Mouse (Mus musculus) heart, embryonic 12.5 days (tissue): ENCODE results near the gene Arhgef10l. TPM values are rescaled to one million over a fixed set of nuclear protein-coding genes. Genes with fewer than 3 reads are reported as not detected.

Source experiments
- ATAC-seq: fragments of 200-750 bp; cut with Nextera tagmentation; 2 replicates; pipeline ENCODE4 v1.8.0; 2017; ENCODE audit warnings: moderate TSS enrichment, moderate library complexity; ENCODE audit not compliant: insufficient number of reproducible peaks, low FRiP score
- H3K27ac ChIP-seq: fragments of 300-500 bp; sonication (generic); 2 replicates; pipeline ENCODE4 v1.5.1; 2016; ENCODE audit warnings: mild to moderate bottlenecking, moderate library complexity; ENCODE audit not compliant: poor library complexity, severe bottlenecking
- H3K27me3 ChIP-seq: fragments of 300-500 bp; sonication (generic); replicated peaks from 2 replicates; pipeline ENCODE4 v1.6.1; 2016; ENCODE audit warnings: mild to moderate bottlenecking, moderate library complexity
- H3K36me3 ChIP-seq: fragments of 300-500 bp; sonication (generic); 2 replicates; pipeline ENCODE4 v1.6.1; 2016; ENCODE audit warnings: mild to moderate bottlenecking, moderate library complexity
- H3K4me1 ChIP-seq: fragments of 300-500 bp; sonication (generic); replicated peaks from 2 replicates; pipeline ENCODE4 v1.6.1; 2016; ENCODE audit warnings: mild to moderate bottlenecking
- H3K4me2 ChIP-seq: fragments of 300-500 bp; sonication (generic); 2 replicates; pipeline ENCODE4 v1.6.1; 2016; ENCODE audit warnings: mild to moderate bottlenecking, moderate library complexity
- H3K4me3 ChIP-seq: fragments of 300-500 bp; sonication (generic); 2 replicates; pipeline ENCODE4 v1.5.1; 2016; ENCODE audit warnings: mild to moderate bottlenecking
- H3K9ac ChIP-seq: fragments of 300-500 bp; sonication (generic); 2 replicates; pipeline ENCODE4 v1.6.1; 2016; ENCODE audit warnings: mild to moderate bottlenecking, moderate library complexity
- H3K9me3 ChIP-seq: fragments of 300-500 bp; sonication (generic); replicated peaks from 2 replicates; pipeline ENCODE4 v1.6.1; 2016; ENCODE audit warnings: mild to moderate bottlenecking, moderate library complexity
- WGBS: fragments of 180-500 bp; shearing (Covaris S2); methylation state at CpG from one replicate; pipeline ENCODE4 v1.1.7; 2016; 5-methylcytosine and 5-hydroxymethylcytosine counted together
- polyA plus RNA-seq: library from polyadenylated mRNA; unstranded; fragments of >200 nt; fragmentation: Nextera tagmentation; extraction: Ambion mirVana; gene quantifications from 2 replicates; pipeline ENCODE4 v1.2.1, GENCODE M21; 2016

Gene Arhgef10l
- polyA plus RNA-seq, 1 experiment from 2014 or later = 20.1 TPM

DNA sequence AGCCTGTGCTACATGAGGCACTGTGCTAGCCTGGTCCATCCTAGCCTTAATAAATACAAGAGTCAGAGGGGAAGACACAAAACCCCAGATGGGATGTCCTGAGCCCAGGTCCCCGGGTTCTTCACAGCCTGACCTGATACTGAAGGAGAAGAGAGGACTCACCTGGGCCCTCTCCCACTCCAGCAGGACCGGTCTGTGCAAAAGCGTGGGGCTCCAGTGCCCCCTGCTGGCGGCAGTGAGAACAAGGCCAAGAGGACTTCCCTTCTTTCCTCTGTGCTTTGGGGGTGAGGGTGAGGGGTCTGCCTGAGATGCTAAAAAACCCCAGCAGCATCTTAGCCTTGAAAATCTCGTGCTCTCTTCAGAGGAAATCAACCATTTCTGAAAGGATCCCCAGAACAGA, 13.2 kb upstream of the Arhgef10l start:
- H3K9ac ChIP-seq = no peak overlapping the region
- H3K27me3 ChIP-seq = no peaks in the 10 kb centered on the region
- WGBS = 16% methylated on average over 5 of the region's 5 CpGs
- no peak overlapping the region for H3K4me3 ChIP-seq
- no peak overlapping the region for H3K4me2 ChIP-seq
- ATAC-seq = 0 out of 2 replicates have a peak, but pooled peaks have one; percentile 18
- peaks cover 8% of the 10 kb centered on the region for H3K4me1 ChIP-seq
- no peaks in the 10 kb centered on the region for H3K9me3 ChIP-seq
- no peaks in the 10 kb centered on the region for H3K36me3 ChIP-seq
- no peak overlapping the region for H3K27ac ChIP-seq

DNA sequence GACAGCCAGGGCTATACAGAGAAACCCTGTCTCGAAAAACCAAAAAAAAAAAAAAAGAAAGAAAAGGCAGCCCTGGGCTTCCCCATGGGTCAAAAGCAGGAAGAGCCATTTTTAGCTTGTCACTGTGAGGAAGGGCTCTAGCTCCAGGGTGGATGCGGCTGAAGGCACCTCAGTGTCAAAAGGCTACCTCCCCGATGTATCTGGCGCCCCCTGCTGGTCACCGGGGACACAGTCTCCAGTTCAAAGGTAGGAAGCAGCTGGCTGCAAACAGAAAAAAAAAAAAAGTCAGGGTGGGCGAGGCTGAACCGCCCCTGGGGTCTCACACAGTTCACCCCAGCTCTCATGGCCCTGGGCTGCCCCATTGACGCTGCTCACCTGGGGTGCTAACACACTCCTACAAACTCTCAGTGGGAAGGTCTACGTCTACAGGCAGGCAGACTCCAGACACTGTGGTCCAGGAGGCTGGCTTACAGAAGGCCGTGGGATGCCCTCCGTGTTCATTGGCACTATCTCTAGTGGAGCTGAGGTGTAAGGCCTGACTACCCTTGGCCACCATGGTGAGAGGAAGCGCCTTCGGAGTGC, 8.6 kb upstream of the Arhgef10l start:
- H3K36me3 ChIP-seq = no peaks in the 10 kb centered on the region
- WGBS = 28% methylated on average over 11 of the region's 13 CpGs
- no peak overlapping the region for H3K4me2 ChIP-seq
- no peak for ATAC-seq
- H3K27me3 ChIP-seq = no peaks in the 10 kb centered on the region
- H3K9me3 ChIP-seq = no peaks in the 10 kb centered on the region
- H3K4me1 ChIP-seq = 0 out of 2 replicates have a peak, but pooled peaks cover 4% of the 10 kb centered on the region
- no peak overlapping the region for H3K4me3 ChIP-seq
- H3K9ac ChIP-seq = no peak overlapping the region
- H3K27ac ChIP-seq = no peak overlapping the region

DNA sequence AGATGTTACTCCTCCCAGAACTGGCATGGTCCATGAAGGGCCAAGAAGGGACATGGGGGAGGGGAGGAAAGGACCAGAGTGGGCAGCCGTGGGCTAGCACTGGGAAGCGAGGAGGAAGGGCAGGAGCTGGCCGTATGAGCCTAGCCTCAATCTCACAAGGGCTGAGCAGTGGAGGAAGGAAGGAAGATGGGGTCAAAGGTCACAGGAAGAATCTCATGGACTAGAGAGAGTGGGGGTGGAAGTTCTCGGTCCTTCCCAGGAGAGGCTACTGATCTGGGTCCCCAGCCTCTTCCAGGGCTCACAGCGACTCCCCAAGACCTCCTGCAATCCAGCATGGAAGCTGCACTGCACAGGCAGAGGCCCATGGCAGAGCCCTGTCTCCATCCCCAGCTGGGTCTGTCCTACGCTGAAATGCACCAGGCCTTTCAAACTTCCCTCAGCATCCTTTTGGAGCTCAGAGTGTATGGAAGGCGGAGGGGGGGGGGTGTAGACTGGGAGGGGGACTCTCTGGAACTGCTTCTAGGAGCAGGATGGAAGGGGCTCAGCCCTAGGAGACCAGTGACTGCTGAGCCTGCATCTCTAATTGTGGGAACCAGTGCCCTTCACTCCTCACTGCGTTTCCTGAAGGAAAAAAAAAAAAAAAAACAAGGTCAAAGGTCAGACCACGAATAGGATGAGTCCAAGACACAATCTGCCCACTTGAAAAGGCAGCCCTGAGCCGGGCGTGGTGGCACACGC, 7.9 kb upstream of the Arhgef10l start:
- Histone ChIP-seq H3K27ac (no peak overlapping the region), H3K36me3 (no peaks in the 10 kb centered on the region), H3K27me3 (no peaks in the 10 kb centered on the region), H3K4me3 (no peak overlapping the region), H3K9me3 (no peaks in the 10 kb centered on the region), H3K4me2 (no peak overlapping the region), H3K9ac (no peak overlapping the region), H3K4me1 (0 out of 2 replicates have a peak, but pooled peaks cover 4% of the 10 kb centered on the region)
- WGBS = 53% methylated on average over 12 of the region's 12 CpGs
- ATAC-seq = peak; percentile 51; the same call in 1 of the 2 replicates

DNA sequence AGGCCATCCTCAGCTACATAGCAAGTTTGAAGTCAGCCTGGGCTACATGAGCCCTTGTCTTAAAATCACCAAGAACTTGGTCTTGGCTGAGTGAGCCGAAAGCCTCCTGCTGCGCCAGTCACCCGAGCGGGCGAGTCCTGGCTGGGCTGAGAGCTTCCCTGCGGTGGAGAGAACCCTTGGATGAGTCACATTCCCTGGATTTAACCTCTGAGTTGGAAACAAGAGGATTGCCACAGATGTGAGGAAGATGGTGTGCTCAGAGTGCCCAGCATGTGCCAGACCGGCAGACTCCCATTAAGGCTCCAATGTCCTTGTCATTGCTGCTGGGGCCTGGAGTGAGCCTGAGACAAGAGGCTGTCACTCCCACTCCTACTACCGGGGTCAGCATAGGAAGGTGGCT, 2.0 kb upstream of the Arhgef10l start:
- peaks cover 11% of the 10 kb centered on the region for H3K4me1 ChIP-seq
- no peak for ATAC-seq

DNA sequence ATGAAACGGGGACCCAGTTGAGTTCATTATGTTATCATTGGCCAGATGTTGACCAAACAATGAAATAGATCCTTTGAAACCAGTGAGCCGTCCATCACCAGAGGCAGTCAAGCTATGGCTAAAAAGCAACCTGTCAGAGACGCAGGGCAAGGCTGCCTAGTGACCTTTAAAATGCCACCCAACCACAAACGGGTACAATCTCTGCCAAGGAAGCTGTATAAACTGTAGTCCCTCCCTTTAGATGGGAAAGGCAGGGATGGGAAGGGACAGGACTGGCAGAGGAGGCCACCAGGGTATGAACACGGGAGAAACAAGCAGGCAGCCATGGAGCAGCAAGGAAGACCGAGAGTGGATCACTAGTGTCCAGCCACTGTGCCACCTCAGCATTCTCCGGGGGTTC, 759 bp downstream of the Arhgef10l start:
- Histone ChIP-seq H3K27ac (no peak overlapping the region), H3K36me3 (no peaks in the 10 kb centered on the region), H3K4me3 (no peak overlapping the region), H3K27me3 (no peaks in the 10 kb centered on the region), H3K4me2 (no peak overlapping the region), H3K9ac (no peak overlapping the region), H3K9me3 (no peaks in the 10 kb centered on the region), H3K4me1 (peaks cover 21% of the 10 kb centered on the region)
- ATAC-seq = no peak
- WGBS = 75% methylated on average over 7 of the region's 7 CpGs

More for the DNA sequence above, 2.0 kb upstream of the Arhgef10l start:
- no peak overlapping the region for H3K9ac ChIP-seq
- H3K4me3 ChIP-seq = no peak overlapping the region
- WGBS = 69% methylated on average over 8 of the region's 8 CpGs
- no peaks in the 10 kb centered on the region for H3K9me3 ChIP-seq
- no peaks in the 10 kb centered on the region for H3K27me3 ChIP-seq
- no peaks in the 10 kb centered on the region for H3K36me3 ChIP-seq
- no peak overlapping the region for H3K4me2 ChIP-seq
- no peak overlapping the region for H3K27ac ChIP-seq

DNA sequence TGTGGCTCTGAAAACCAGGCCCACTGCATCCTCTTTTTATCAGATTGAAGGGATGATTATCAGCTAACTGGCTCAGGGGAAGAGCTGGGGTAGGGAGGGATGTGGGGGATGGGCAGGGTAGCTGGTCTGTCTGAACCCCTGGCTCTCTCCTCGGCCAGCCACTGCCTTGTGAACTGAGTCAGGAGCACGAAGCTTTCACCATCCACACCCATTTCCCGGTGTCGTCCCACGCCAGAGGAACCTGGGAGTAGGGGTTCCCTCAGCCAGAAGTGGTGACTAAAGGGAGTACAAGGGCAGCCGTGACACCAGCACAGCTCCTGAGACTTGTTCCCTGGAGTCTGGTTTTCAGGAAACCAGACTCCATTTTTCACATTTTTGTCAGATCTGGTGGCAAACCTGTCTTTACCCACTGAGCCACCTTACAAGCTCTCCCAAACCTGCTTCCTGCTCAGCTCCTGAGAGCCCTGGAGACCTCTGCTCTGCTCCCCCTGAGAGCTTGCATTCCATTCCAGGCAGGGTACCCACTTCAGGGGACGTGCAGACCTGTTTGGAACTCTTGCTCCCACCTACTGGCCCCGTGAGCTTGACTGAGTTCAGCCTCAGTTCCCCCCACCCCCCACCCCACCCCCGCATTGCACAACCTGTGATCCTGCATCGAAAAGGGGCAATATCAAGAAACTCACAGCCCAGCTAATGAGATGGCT, 2.8 kb downstream of the Arhgef10l start:
- H3K27me3 ChIP-seq = no peaks in the 10 kb centered on the region
- peaks cover 29% of the 10 kb centered on the region for H3K4me1 ChIP-seq
- H3K4me2 ChIP-seq = no peak overlapping the region
- H3K9ac ChIP-seq = no peak overlapping the region
- ATAC-seq = no peak
- 20% methylated on average over 10 of the region's 10 CpGs for WGBS
- no peaks in the 10 kb centered on the region for H3K9me3 ChIP-seq
- H3K27ac ChIP-seq = no peak overlapping the region
- no peaks in the 10 kb centered on the region for H3K36me3 ChIP-seq
- H3K4me3 ChIP-seq = no peak overlapping the region

DNA sequence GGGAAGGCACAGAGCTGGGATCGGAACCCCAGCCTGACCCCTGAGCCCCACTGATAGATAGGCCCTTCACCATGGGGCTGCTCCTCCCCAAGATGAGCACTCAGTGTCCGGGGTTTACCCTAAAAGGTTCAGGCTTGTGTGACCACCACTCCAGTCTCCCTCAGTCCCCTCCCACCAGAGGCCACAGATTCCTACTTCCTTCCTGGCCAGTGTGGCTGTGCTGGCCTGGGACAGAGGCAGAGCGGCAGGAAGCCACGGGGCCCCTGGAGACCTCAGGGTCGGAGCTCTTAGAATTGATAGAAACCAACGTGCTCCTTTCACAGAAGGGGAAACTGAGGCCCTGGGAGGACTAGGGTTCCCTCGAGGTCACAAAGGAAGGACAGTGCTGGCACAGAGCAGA, 3.4 kb downstream of the Arhgef10l start:
- no peak overlapping the region for H3K27ac ChIP-seq
- no peaks in the 10 kb centered on the region for H3K36me3 ChIP-seq
- no peaks in the 10 kb centered on the region for H3K9me3 ChIP-seq
- no peak overlapping the region for H3K9ac ChIP-seq
- WGBS = 25% methylated on average over 7 of the region's 7 CpGs
- no peak overlapping the region for H3K4me3 ChIP-seq
- no peaks in the 10 kb centered on the region for H3K27me3 ChIP-seq
- ATAC-seq = 0 out of 2 replicates have a peak, but pooled peaks have one; percentile 10
- H3K4me1 ChIP-seq = peaks cover 35% of the 10 kb centered on the region
- H3K4me2 ChIP-seq = no peak overlapping the region

DNA sequence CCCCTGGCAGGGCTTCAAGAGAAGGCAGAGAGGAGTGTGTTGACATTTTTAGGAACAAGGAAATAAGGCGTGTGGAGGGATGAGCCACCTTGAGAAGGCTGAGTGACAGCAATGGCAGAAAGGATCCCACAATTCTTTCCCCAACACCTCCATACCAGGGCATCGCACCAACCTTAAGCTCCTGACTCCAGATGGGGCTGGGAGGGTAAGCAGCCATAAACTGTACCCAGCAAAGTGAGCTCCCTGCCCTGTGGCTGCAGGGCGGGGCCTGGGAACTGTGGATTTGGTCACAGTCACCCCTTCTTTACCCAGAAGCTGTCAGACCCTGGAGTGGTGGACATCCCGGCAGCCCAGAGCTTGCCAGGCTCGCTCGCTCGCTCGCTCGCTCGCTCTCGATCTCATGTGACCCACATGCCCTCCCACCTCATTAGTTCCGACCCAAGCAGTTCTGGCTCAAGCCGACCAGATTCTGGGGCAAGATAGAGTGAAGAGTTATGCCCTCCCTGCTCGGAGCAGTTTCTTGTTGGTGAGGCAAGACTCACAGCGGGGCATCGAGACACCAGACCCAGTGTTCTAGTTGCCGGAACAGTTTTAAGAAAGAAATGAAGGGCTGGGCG, 4.3 kb downstream of the Arhgef10l start:
- no peaks in the 10 kb centered on the region for H3K36me3 ChIP-seq
- H3K4me2 ChIP-seq = no peak overlapping the region
- peaks cover 43% of the 10 kb centered on the region for H3K4me1 ChIP-seq
- no peak overlapping the region for H3K4me3 ChIP-seq
- H3K27ac ChIP-seq = no peak overlapping the region
- ATAC-seq = no peak
- H3K9ac ChIP-seq = no peak overlapping the region
- H3K9me3 ChIP-seq = no peaks in the 10 kb centered on the region
- WGBS = 77% methylated on average over 18 of the region's 18 CpGs
- no peaks in the 10 kb centered on the region for H3K27me3 ChIP-seq

DNA sequence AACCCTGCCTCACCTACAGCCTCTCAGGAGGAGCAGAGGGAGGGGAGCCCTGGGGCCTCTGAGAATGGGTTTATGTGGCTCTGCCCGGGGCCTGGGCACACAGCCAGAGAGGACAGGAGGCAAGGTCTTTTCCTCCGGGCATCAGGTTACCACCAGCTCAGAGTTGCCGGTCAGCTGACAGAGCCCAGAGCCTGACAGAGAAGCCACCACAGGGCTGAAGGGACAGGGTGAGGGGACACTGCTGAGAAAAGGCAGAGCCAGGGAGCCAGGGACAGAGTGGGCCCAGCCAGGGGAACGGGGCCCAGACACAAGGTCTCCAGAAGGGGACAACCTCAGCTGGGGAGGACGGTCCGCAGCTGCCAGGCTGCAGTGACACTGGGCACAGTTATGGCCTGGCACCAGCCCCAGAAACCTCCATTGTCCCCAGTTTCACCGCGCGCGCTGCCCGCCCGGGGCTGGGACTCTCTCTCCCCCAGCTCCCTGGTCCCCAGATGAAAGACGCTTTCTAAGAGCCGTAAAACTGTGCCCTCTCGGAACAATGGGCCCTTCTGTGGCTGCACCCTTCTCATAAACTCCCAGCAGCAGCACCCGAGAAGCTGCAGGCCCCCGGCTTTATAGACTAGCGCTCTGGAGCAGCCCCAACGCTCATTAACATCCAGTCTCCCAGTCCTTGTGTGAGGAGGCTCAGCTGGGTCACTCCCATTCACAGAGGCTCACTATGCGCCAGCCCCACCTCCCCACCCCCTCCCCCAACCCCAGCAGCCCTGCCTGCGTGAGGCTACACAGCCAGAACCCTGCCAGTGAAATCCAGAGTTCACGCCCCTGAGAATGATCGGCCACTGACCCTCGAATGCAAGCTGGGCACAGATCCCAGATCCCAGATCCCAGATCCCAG, 7.9 kb downstream of the Arhgef10l start:
- H3K9ac ChIP-seq = peak overlapping the region; percentile 53
- H3K9me3 ChIP-seq = no peaks in the 10 kb centered on the region
- ATAC-seq = peak; percentile 82
- H3K27ac ChIP-seq = peak overlapping the region; percentile 97
- H3K36me3 ChIP-seq = no peaks in the 10 kb centered on the region
- peaks cover 34% of the 10 kb centered on the region for H3K4me1 ChIP-seq
- 0 out of 2 replicates have a peak, but pooled peaks cover 6% of the 10 kb centered on the region for H3K27me3 ChIP-seq
- WGBS = 6% methylated on average over 23 of the region's 24 CpGs
- peak overlapping the region; percentile 7; the same call in 1 of the 2 replicates for H3K4me3 ChIP-seq
- H3K4me2 ChIP-seq = peak overlapping the region; percentile 55

DNA sequence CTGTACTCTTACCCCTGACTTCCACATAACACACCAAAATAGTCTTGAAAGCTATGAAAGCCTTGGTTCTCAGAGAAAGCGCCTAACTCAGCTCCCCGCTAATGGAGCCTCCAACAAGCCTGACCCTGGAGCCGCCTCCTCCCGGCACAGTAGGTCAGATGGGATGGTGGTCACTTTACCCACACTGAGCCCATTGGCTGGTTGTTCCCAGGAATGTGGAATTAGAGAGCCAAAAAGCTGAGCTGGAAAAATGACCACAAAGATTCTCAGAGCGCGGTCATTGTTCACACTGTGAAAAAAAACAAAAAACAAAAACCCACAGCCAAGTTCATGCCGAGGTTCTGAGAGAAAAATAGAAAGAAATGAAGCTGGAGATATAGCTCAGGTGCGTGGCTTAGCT, 9.3 kb downstream of the Arhgef10l start:
- H3K27me3 ChIP-seq = peaks cover 6% of the 10 kb centered on the region; the same call in 1 of the 2 replicates
- H3K9me3 ChIP-seq = no peaks in the 10 kb centered on the region
- no peak overlapping the region for H3K4me2 ChIP-seq
- no peak overlapping the region for H3K9ac ChIP-seq
- WGBS = 77% methylated on average over 8 of the region's 8 CpGs
- no peak overlapping the region for H3K4me3 ChIP-seq
- no peak overlapping the region for H3K27ac ChIP-seq
- no peaks in the 10 kb centered on the region for H3K36me3 ChIP-seq
- peaks cover 22% of the 10 kb centered on the region for H3K4me1 ChIP-seq
- ATAC-seq = no peak
